Mouse (Mus musculus) liver, embryonic 13.5 days (tissue): ENCODE data around the gene Laptm4a. TPM values are rescaled to one million over a fixed set of nuclear protein-coding genes. Genes with fewer than 3 reads are reported as not detected.

Source experiments
- ATAC-seq: fragments of 200-750 bp; cut with Nextera tagmentation; 2 replicates; pipeline ENCODE4 v1.8.0; 2017; ENCODE audit warnings: low read depth, mild to moderate bottlenecking, moderate number of reproducible peaks, moderate library complexity
- DNase-seq: peaks from one replicate; pipeline ENCODE4 v3.0.0; 2022
- H3K27ac ChIP-seq: fragments of 300-500 bp; sonication (generic); 2 replicates; pipeline ENCODE4 v1.5.1; 2015; ENCODE audit warnings: moderate library complexity, mild to moderate bottlenecking, inconsistent platforms
- H3K27me3 ChIP-seq: fragments of 300-500 bp; sonication (generic); 2 replicates; pipeline ENCODE4 v1.6.1; 2015; ENCODE audit warnings: mild to moderate bottlenecking, inconsistent platforms
- H3K36me3 ChIP-seq: fragments of 300-500 bp; sonication (generic); 2 replicates; pipeline ENCODE4 v1.6.1; 2015; ENCODE audit warnings: mild to moderate bottlenecking, inconsistent platforms
- H3K4me1 ChIP-seq: fragments of 300-500 bp; sonication (generic); replicated peaks from 2 replicates; pipeline ENCODE4 v1.6.1; 2015; ENCODE audit warnings: inconsistent platforms
- H3K4me2 ChIP-seq: fragments of 300-500 bp; sonication (generic); 2 replicates; pipeline ENCODE4 v1.6.1; 2015; ENCODE audit warnings: inconsistent platforms, mild to moderate bottlenecking, moderate library complexity
- H3K4me3 ChIP-seq: fragments of 300-500 bp; sonication (generic); replicated peaks from 2 replicates; pipeline ENCODE4 v1.5.1; 2015; ENCODE audit warnings: mild to moderate bottlenecking, inconsistent platforms
- H3K9ac ChIP-seq: fragments of 300-500 bp; sonication (generic); 2 replicates; pipeline ENCODE4 v1.6.1; 2015; ENCODE audit warnings: mild to moderate bottlenecking, inconsistent platforms
- H3K9me3 ChIP-seq: fragments of 300-500 bp; sonication (generic); replicated peaks from 2 replicates; pipeline ENCODE4 v1.6.1; 2016; ENCODE audit warnings: inconsistent platforms
- WGBS: fragments of 180-500 bp; shearing (Covaris S2); methylation state at CpG from one replicate; pipeline ENCODE4 v1.1.7; 2015; ENCODE audit not compliant: insufficient replicate concordance; 5-methylcytosine and 5-hydroxymethylcytosine counted together
- polyA plus RNA-seq: library from polyadenylated mRNA; unstranded; fragments of >200 nt; fragmentation: Nextera tagmentation; extraction: Ambion mirVana; gene quantifications from 2 replicates; pipeline ENCODE4 v1.2.1, GENCODE M21; 2015

The Laptm4a gene
- polyA plus RNA-seq, 1 experiment from 2014 or later: 71.4 TPM

DNA sequence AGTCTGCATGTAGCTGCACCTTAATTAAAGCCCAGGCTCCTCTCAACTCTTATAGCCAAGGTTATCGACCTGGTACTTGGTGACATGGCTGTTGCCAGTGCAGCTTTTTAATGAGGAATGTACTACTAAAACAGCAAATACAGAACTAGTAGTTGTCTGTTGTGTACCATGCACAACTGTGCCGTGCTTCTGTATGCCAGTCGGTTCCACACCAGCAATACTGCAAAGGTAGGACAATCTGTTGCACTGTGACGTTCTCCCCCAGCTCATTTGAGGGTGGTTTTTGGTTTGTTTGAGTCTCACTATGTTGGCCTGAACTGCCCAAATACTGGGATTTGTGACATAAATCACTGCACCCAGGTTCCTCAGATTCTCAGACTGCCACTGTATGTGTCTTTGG lies 18.0 kb downstream of the Laptm4a start:
- H3K27ac ChIP-seq: no peak overlapping the region
- H3K36me3 ChIP-seq: peaks cover 49% of the 10 kb centered on the region

DNA sequence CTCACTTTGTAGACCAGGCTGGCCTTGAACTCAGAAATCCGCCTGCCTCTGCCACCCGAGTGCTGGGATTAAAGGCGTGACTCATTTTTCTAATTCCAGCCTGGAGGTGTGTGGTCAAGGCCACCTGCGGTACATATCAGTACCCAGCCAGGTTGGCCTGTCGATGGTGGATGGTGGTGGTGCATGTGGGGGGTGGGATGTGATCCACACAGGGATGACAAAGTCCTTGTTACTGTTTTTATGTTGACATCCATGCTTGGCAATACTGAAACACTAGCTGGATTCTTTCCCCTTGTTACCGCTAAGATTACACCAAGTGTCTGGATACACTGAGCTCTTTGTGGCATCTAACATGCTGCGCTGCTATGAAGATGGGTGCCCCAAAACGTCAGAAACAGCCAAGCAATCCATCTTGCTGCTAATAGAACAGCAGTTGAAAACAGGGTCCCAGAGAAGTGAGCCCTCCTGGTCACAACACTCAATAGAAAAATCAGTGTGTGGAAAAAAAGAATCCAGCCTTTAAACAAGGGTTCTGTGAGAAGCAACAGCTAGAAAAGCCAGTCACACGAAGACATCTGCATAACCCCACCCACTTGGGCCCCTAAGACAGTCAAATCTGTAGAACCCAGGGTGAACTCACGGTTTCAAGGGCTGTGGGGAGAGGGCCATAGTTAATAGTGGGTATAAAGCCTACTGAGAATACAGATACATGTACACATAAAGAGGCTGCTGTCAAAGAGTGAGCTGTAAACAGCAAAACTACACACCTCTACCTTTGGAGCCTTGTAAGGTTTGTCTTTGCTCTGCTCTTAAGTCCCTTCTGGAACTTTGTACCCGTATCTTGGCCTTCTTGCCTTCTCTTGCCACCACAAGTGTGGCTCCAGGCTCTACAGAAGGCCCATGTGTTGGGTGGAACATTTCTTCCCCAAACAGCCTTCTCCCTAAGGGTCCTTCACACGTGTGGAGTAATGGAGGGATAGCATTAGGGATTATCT lies 18.8 kb downstream of the Laptm4a start:
- DNase-seq (no peak), ATAC-seq (no peak)
- Histone ChIP-seq H3K4me3 (no peak overlapping the region), H3K9me3 (no peaks in the 10 kb centered on the region), H3K27ac (no peak overlapping the region), H3K4me1 (no peaks in the 10 kb centered on the region), H3K4me2 (no peak overlapping the region), H3K36me3 (peaks cover 41% of the 10 kb centered on the region), H3K27me3 (no peaks in the 10 kb centered on the region), H3K9ac (no peak overlapping the region)
- WGBS: 62% methylated on average over 12 of the region's 12 CpGs

More for the DNA sequence above, 18.0 kb downstream of the Laptm4a start:
- Histone ChIP-seq H3K9ac (no peak overlapping the region), H3K4me1 (no peaks in the 10 kb centered on the region), H3K27me3 (no peaks in the 10 kb centered on the region), H3K4me2 (no peak overlapping the region), H3K9me3 (no peaks in the 10 kb centered on the region), H3K4me3 (no peak overlapping the region)
- DNase-seq (no peak), ATAC-seq (no peak)
- WGBS: 78% methylated on average over 4 of the region's 4 CpGs

DNA sequence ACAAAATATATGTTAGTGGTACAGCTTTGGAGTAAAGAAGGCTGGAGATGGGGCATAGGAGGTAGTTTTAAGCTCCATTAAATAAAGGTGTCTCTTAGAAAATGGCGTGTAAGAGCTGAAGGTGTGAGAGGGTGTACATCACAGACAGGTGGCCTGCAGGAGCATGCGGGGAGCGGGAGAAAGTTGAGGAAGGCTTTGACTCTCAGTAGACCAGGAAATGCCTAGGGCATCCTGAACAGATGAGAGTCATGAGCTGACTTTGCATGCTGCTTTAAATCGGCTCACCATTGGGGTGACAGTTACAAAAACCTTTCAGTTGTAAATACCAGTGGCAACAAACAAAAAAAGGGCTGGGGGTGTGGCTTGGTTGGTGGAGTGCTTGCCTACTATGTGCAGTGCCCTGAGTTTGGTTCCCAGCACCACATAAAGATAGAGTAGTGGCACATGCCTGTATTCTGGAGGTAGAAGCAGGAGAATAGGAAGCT lies 19.7 kb downstream of the Laptm4a start:
- WGBS: 64% methylated on average over 4 of the region's 4 CpGs
- ATAC-seq (no peak), DNase-seq (no peak)
- Histone ChIP-seq H3K36me3 (peaks cover 32% of the 10 kb centered on the region), H3K4me3 (no peak overlapping the region), H3K9me3 (no peaks in the 10 kb centered on the region), H3K27ac (no peak overlapping the region), H3K4me1 (no peaks in the 10 kb centered on the region), H3K9ac (no peak overlapping the region), H3K4me2 (no peak overlapping the region), H3K27me3 (0 out of 2 replicates have a peak, but pooled peaks cover 6% of the 10 kb centered on the region)

DNA sequence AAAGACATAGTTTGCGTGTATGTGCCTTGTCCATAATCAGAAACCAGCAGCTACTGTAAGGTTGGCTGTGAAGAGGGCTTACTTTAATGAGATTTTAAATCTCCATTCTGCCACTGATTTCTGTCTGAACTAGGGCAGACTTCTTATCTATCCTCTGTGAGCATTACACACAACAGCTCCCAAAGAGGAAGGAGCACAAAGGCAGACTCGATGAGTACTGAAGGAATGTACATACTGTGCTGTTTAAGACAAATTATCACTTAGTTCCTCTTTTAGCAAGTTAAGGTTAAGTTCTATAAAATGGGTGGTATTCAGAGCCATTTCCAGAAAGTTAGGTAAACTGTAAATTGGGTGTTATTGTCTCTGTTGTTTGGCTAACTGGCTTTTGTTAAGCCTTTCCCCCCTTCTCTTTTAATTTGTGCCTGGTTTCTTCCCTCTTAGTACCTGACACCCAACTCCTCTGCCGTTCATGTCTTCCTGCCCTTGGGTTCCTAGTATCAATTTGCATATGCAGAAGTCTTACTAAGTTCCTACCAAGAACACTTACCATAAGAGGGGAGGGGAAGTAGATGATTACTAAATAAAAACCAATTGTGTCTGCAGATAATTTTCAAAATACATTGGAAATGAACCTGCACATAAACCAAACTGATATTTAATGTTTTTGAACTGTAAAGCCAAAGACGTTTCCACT lies 20.4 kb downstream of the Laptm4a start:
- Histone ChIP-seq H3K4me3 (no peak overlapping the region), H3K4me1 (no peaks in the 10 kb centered on the region; the same call in 1 of the 2 replicates), H3K4me2 (no peak overlapping the region), H3K9ac (no peak overlapping the region), H3K36me3 (peaks cover 25% of the 10 kb centered on the region), H3K27me3 (peaks cover 8% of the 10 kb centered on the region; the same call in 1 of the 2 replicates), H3K9me3 (no peaks in the 10 kb centered on the region), H3K27ac (no peak overlapping the region)
- DNase-seq (no peak), ATAC-seq (no peak)
- WGBS: 28% methylated on average over 4 of the region's 4 CpGs

DNA sequence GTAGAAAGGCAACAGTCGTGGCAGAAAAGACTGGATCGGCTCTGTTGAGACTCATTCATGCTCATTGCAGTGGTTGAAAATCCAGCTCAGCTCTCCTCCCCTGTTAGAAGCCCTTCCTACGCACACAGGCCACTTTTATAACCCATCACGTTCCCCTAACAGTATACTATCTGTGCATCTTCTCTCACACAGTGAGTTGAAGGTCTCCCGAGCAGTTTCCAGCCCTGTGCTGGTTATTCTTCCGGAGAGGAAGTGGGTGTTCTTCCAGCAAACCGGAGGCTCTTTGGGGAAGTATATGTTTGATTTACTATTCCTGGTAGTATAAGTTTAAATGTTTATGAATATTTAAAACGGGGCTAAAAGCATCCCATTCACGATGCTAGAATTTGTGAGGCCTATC lies 25.7 kb downstream of the Laptm4a start:
- H3K27me3 ChIP-seq: peaks cover 36% of the 10 kb centered on the region
- no peaks in the 10 kb centered on the region for H3K36me3 ChIP-seq
- no peak overlapping the region for H3K9ac ChIP-seq
- 0 out of 2 replicates have a peak overlapping the region, but pooled peaks have one; percentile 51 for H3K4me3 ChIP-seq
- H3K4me1 ChIP-seq: peaks cover 8% of the 10 kb centered on the region
- DNase-seq (no peak), ATAC-seq (no peak)
- 33% methylated on average over 9 of the region's 9 CpGs for WGBS
- H3K4me2 ChIP-seq: peak overlapping the region; percentile 70
- no peaks in the 10 kb centered on the region for H3K9me3 ChIP-seq
- H3K27ac ChIP-seq: no peak overlapping the region

DNA sequence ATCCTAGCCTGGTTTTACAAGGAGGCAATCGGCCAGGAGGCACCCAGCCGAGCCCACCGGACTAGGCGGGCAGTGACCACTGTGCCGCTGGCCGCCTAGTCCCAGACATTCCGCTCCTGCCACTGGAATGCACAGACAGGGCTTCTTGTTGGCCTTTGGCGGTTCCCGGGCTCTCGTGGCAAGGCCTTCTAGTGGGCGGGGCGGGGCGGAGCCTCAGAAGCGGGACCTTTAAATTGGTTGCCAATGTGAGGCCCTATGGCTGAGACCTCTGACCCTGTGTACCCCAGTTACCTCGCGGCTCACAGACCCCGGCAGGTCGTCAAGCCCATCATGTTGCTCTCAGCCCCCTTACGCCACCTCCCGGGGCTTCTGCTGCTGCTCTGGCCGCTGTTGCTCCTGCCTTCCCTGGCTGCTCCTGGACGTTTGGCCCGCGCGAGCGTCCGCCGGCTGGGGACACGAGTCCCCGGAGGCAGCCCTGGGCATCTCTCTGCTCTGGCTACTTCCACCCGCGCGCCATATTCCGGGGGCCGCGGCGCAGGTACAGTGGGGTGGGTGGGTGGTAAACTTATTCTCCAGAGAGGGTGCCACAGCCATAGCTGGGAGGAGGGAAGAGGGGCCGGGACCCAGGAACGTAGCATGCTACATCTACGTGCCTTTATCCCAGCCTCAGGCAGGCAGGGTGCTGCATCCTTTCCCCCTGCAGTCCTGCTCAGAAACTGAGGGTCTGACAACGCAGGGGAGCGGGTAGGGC lies 26.4 kb downstream of the Laptm4a start, which contains the start of gene Matn3:
Matn3 (plus strand) TSS at position 216 of the 751 bp plus-strand sequence.
- peak; percentile 37 for DNase-seq
- peak within 1 kb of the TSS; percentile 70 for H3K4me2 ChIP-seq
- no peaks in the 10 kb centered on the region for H3K9me3 ChIP-seq
- peak within 1 kb of the TSS; percentile 49; the same call in 1 of the 2 replicates for H3K9ac ChIP-seq
- H3K36me3 ChIP-seq: no peaks in the 10 kb centered on the region
- ATAC-seq: peak; percentile 73
- H3K27ac ChIP-seq: no peak within 1 kb of the TSS
- WGBS: 2% methylated on average over 42 of the region's 42 CpGs
- H3K27me3 ChIP-seq: peaks cover 36% of the 10 kb centered on the region
- H3K4me3 ChIP-seq: peak within 1 kb of the TSS; percentile 51
- H3K4me1 ChIP-seq: peaks cover 8% of the 10 kb centered on the region

DNA sequence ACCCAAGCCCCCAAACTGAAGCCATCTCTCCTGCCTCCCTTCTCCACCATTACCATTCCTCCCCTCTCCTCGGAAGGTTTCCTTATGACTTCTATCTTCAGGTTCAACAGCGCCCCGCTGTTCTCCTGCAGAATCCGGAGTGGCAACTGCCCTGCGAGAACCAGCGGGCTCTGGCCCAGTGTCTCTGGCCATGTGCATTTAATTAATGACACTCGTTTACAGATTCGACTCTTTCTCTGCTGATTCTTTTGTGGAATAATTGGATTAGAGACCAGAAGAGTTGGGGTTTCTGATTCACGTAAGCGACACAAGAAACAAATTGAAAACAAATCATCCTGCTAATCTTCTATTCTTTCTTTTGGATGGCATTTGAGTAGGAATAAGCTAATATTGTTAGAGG lies 31.7 kb downstream of the Laptm4a start:
- 73% methylated on average over 10 of the region's 10 CpGs for WGBS

DNA sequence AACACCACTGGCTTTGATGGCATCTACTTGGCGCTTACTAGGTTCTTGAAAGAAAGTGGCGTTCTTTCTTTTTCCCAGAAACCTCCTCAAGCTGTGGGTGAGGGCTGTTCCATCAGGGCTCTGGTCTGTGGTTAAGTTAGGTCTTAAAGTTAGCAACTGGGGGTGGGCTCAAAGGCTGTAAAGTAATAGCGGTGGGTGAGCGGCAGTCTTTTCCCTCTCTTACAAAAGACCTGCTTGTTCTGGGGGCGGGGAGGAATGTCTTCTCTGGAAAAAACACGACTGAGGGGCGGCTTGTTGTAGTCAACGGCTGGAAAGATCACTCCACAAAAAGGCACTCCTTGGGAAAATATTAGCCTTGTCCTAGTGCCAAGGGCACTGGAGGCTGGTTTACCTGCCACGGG lies 32.7 kb downstream of the Laptm4a start:
- no peak overlapping the region for H3K4me2 ChIP-seq
- no peaks in the 10 kb centered on the region for H3K4me1 ChIP-seq
- DNase-seq (no peak), ATAC-seq (no peak)
- WGBS: 61% methylated on average over 9 of the region's 9 CpGs
- H3K9ac ChIP-seq: no peak overlapping the region
- H3K4me3 ChIP-seq: no peak overlapping the region
- H3K36me3 ChIP-seq: no peaks in the 10 kb centered on the region
- no peak overlapping the region for H3K27ac ChIP-seq
- H3K27me3 ChIP-seq: peaks cover 6% of the 10 kb centered on the region; the same call in 1 of the 2 replicates
- no peaks in the 10 kb centered on the region for H3K9me3 ChIP-seq

More for the DNA sequence above, 31.7 kb downstream of the Laptm4a start:
- Histone ChIP-seq H3K36me3 (no peaks in the 10 kb centered on the region), H3K27ac (no peak overlapping the region), H3K4me3 (no peak overlapping the region), H3K4me2 (no peak overlapping the region), H3K4me1 (peaks cover 2% of the 10 kb centered on the region), H3K9ac (no peak overlapping the region), H3K27me3 (peaks cover 16% of the 10 kb centered on the region), H3K9me3 (no peaks in the 10 kb centered on the region)
- no peak for DNase-seq
- no peak for ATAC-seq

DNA sequence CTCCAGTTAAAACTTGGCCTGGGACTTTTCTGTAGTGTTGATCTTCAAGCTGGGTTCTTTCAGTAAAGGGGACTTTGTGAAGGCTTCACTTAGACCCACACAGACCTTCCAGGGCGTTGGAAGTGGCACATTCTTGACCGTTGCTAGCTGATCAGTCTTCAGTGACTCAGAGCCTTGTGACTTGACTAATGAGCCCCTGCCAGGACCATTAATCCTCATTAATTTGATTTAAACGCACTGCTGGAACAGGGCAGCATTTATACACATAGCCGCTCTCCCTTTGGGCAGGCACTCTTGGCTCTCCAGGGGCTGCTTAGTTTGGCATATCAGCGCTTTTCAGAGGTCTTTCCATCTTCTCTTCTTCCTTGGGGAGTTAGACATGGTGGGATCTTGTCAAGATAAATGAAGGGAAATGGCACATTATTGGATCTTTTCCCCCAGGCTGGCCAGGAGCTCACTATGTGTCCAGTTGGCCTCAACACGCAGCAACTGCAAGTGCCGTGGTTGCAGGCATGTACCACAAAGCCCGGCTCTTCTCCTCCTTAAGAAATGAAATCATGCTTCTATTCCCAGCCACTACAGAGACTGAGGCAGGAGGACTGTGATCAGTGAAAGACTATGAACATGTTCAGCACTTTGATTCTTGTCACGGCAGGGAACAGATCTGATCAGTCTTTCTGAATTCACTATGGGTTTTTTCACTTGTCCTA lies 40.3 kb downstream of the Laptm4a start:
- no peak overlapping the region for H3K27ac ChIP-seq
- DNase-seq: no peak
- H3K36me3 ChIP-seq: no peaks in the 10 kb centered on the region
- no peaks in the 10 kb centered on the region for H3K9me3 ChIP-seq
- H3K27me3 ChIP-seq: peaks cover 6% of the 10 kb centered on the region; the same call in 1 of the 2 replicates
- H3K4me1 ChIP-seq: no peaks in the 10 kb centered on the region
- no peak overlapping the region for H3K4me2 ChIP-seq
- no peak overlapping the region for H3K4me3 ChIP-seq
- H3K9ac ChIP-seq: no peak overlapping the region
- WGBS: 64% methylated on average over 9 of the region's 9 CpGs
- ATAC-seq: no peak

DNA sequence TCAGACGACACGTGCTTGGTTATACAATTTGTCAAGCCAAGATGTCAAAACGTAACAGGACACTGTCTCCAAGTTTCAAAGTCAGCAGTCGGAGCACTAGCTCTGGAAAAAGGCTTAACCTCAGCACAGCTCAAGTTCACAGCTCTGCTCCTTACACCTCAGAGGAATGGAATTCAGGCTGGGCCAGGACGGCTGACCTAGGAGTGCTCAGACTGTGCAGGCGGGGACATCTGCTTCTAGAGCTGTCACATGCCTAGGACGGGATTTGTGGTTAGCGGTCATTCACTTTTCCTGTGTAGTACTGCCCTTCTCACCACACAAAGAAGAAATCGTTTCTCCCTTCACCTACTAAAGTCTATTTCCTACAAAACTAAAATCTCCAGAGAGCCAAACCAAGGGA lies 48.4 kb downstream of the Laptm4a start:
- Histone ChIP-seq H3K9me3 (no peaks in the 10 kb centered on the region), H3K36me3 (no peaks in the 10 kb centered on the region), H3K9ac (no peak overlapping the region), H3K27me3 (peaks cover 47% of the 10 kb centered on the region), H3K27ac (no peak overlapping the region), H3K4me2 (no peak overlapping the region), H3K4me3 (no peak overlapping the region), H3K4me1 (peaks cover 13% of the 10 kb centered on the region)
- DNase-seq: no peak
- ATAC-seq: no peak
- 20% methylated on average over 9 of the region's 9 CpGs for WGBS
